Mouse (Mus musculus) limb, embryonic 10.5 days (tissue): ENCODE measurements at regions not wholly inside any gene's neighbourhood (a gene's known extent, or its start where the extent isn't known, plus 50 kb on each side); places are given as distances from the start of the nearest gene placed in this dataset.

Experiments used
- DNase-seq: peaks from one replicate; pipeline ENCODE4 v3.0.0-alpha.2; 2017; ENCODE audit warnings: low spot score
- H3K27ac ChIP-seq: fragments of 300-500 bp; sonication (generic); 2 replicates; pipeline ENCODE4 v1.5.1; 2016; ENCODE audit warnings: mild to moderate bottlenecking
- H3K27me3 ChIP-seq: fragments of 300-500 bp; sonication (generic); 2 replicates; pipeline ENCODE4 v1.6.1; 2016; ENCODE audit warnings: low read depth, mild to moderate bottlenecking; ENCODE audit not compliant: poor library complexity, severe bottlenecking
- H3K36me3 ChIP-seq: fragments of 300-500 bp; sonication (generic); 2 replicates; pipeline ENCODE4 v1.6.1; 2016; ENCODE audit warnings: mild to moderate bottlenecking, moderate library complexity
- H3K4me1 ChIP-seq: fragments of 300-500 bp; sonication (generic); 2 replicates; pipeline ENCODE4 v1.6.1; 2016
- H3K4me3 ChIP-seq: fragments of 300-500 bp; sonication (generic); 2 replicates; pipeline ENCODE4 v1.5.1; 2016; ENCODE audit warnings: mild to moderate bottlenecking, moderate library complexity
- H3K9me3 ChIP-seq: fragments of 300-500 bp; sonication (generic); replicated peaks from 2 replicates; pipeline ENCODE4 v1.6.1; 2016; ENCODE audit warnings: mild to moderate bottlenecking
- WGBS: fragments of 180-500 bp; shearing (Covaris S2); methylation state at CpG from one replicate; pipeline ENCODE4 v1.1.7; 2016; 5-methylcytosine and 5-hydroxymethylcytosine counted together

- Histone ChIP-seq H3K4me1 (no peaks in the 10 kb centered on the region), H3K36me3 (no peaks in the 10 kb centered on the region), H3K9me3 (no peaks in the 10 kb centered on the region), H3K4me3 (no peak overlapping the region), H3K27me3 (no peaks in the 10 kb centered on the region), H3K27ac (no peak overlapping the region)
- no peak for DNase-seq
- 97% methylated on average over 1 of the region's 1 CpGs for WGBS
Measured at GRCm38 (mm10) chr2:174226660-174227059, 57.5 kb upstream of the Gnas start.
